ENCODE assay signal across 13 mouse cellular contexts in the genomic region with DNA sequence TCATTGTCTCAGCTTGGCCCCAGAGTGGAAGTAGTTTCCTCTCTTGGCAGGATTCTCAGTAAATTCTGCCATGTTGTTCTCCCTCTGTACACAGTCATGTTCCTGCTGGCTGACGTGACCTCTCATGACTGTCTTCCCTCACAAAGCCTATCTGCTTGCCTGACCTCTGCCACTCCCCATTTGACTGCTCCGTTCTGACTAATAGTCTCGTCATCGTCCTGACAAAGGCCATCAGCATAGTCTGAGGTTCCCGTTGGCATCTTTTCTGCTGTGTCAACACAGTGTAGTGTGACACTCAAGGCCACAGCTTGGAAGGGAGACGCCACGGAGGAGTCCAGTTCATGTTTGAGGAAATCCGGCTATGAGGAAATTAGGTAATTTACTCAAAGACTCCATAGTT. TPM values are rescaled to one million over a fixed set of nuclear protein-coding genes. Genes with fewer than 3 reads are reported as not detected.
DNase-seq lines count a peak whose midpoint lies in the region; ATAC-seq and TF ChIP-seq lines count a peak whose summit lies in the region.
"Had no signal": no experiment of that assay in that cellular context is flagged by ENCODE, and none has a peak within 500 bp of the region (broad histone marks: within the 10 kb centered on the region; RNA-seq: fewer than 3 reads in every experiment).

No protein-coding gene starts in this region.

- H3K36me3 ChIP-seq in heart, embryonic 12.5 days = no peaks in the 10 kb centered on the region
- no peaks in the 10 kb centered on the region for H3K36me3 ChIP-seq in liver, embryonic 14.5 days (replicated peaks; ENCODE audit: control insufficient read depth, insufficient read depth, low read depth)
- H3K36me3 ChIP-seq in stomach, embryonic 15.5 days = no peaks in the 10 kb centered on the region
- no peaks in the 10 kb centered on the region for H3K36me3 ChIP-seq in hindbrain, embryonic 14.5 days (replicated peaks; ENCODE audit: control insufficient read depth, insufficient read depth)
- H3K36me3 ChIP-seq: neural tube, embryonic 13.5 days had no signal

- no peak overlapping the region for H3K27ac ChIP-seq in heart, embryonic 12.5 days (ENCODE audit: poor library complexity, severe bottlenecking)
- no peak overlapping the region for H3K27ac ChIP-seq in liver, embryonic 14.5 days
- H3K27ac ChIP-seq in stomach, embryonic 15.5 days = 0 out of 2 replicates have a peak overlapping the region, but pooled peaks have one; percentile 11
- H3K27ac ChIP-seq in layer of hippocampus, adult 2 months = no peak overlapping the region
- no peak overlapping the region for H3K27ac ChIP-seq in hindbrain, embryonic 14.5 days
- H3K27ac ChIP-seq: neural tube, embryonic 13.5 days had no signal

- no peaks in the 10 kb centered on the region for H3K27me3 ChIP-seq in heart, embryonic 12.5 days (replicated peaks)
- no peaks in the 10 kb centered on the region for H3K27me3 ChIP-seq in liver, embryonic 14.5 days (ENCODE audit: control insufficient read depth, insufficient read depth, low read length)
- H3K27me3 ChIP-seq in stomach, embryonic 15.5 days (replicated peaks) = no peaks in the 10 kb centered on the region
- H3K27me3 ChIP-seq in hindbrain, embryonic 14.5 days (ENCODE audit: control insufficient read depth, insufficient read depth, low read length) = no peaks in the 10 kb centered on the region
- H3K27me3 ChIP-seq: neural tube, embryonic 13.5 days had no signal

- H3K4me2 ChIP-seq in heart, embryonic 12.5 days = no peak overlapping the region
- no peak overlapping the region for H3K4me2 ChIP-seq in liver, embryonic 14.5 days (ENCODE audit: low read depth)
- H3K4me2 ChIP-seq in stomach, embryonic 15.5 days = no peak overlapping the region
- no peak overlapping the region for H3K4me2 ChIP-seq in hindbrain, embryonic 14.5 days (replicated peaks)
- H3K4me2 ChIP-seq: neural tube, embryonic 13.5 days had no signal

- H3K4me3 ChIP-seq in heart, embryonic 12.5 days = no peak overlapping the region
- H3K4me3 ChIP-seq in liver, embryonic 14.5 days (ENCODE audit: insufficient read depth in 1 of 2, low read depth in 2 of 2, low read length in 2 of 2) = no peak overlapping the region
- H3K4me3 ChIP-seq in stomach, embryonic 15.5 days (replicated peaks) = no peak overlapping the region
- no peak overlapping the region for H3K4me3 ChIP-seq in layer of hippocampus, adult 2 months
- H3K4me3 ChIP-seq in hindbrain, embryonic 14.5 days (replicated peaks; ENCODE audit: low read length) = no peak overlapping the region
- H3K4me3 ChIP-seq: neural tube, embryonic 13.5 days had no signal

- no peak overlapping the region for H3K9ac ChIP-seq in heart, embryonic 12.5 days
- H3K9ac ChIP-seq in liver, embryonic 14.5 days (replicated peaks) = no peak overlapping the region
- H3K9ac ChIP-seq in stomach, embryonic 15.5 days = no peak overlapping the region
- H3K9ac ChIP-seq in hindbrain, embryonic 14.5 days = no peak overlapping the region
- H3K9ac ChIP-seq: forebrain, postnatal 0 days; neural tube, embryonic 13.5 days had no signal

- no peak for TF ChIP-seq CTCF in liver, embryonic 14.5 days (IDR thresholded peaks at IDR 0.05; ENCODE audit: low read depth)
- TF ChIP-seq CTCF in layer of hippocampus, adult 2 months (conservative IDR thresholded peaks at IDR 0.05) = no peak

- 43% methylated on average over 8 of the region's 8 CpGs for WGBS in heart, embryonic 12.5 days
- WGBS in liver, embryonic 14.5 days (ENCODE audit: insufficient replicate concordance) = 57% methylated on average over 8 of the region's 8 CpGs
- 44% methylated on average over 8 of the region's 8 CpGs for whole genome bisulfite sequencing in stomach, embryonic 15.5 days
- WGBS in hindbrain, embryonic 14.5 days = 46% methylated on average over 8 of the region's 8 CpGs

- 0 out of 2 replicates have a peak, but pooled peaks have one; percentile 25 for ATAC-seq in heart, embryonic 12.5 days (ENCODE audit: insufficient number of reproducible peaks, low FRiP score)
- ATAC-seq in liver, embryonic 14.5 days (ENCODE audit: insufficient read depth) = peak; percentile 49
- ATAC-seq in stomach, embryonic 15.5 days (ENCODE audit: insufficient read depth, low FRiP score, low read depth) = peak; percentile 51
- ATAC-seq in hindbrain, embryonic 14.5 days (ENCODE audit: low FRiP score) = no peak
- ATAC-seq: forebrain, postnatal 0 days had no signal

- no peak for TF ChIP-seq EP300 in liver, embryonic 14.5 days (IDR thresholded peaks at IDR 0.05; ENCODE audit: low read depth)

- DNase-seq in retina, postnatal 1 day = peak; percentile 12
- DNase-seq in retina, embryonic 14.5 days (ENCODE audit: low spot score) = no peak
- DNase-seq in liver, embryonic 14.5 days (ENCODE audit: low read depth in 3 of 3, low spot score in 3 of 3) = no peak
- no peak for DNase-seq in layer of hippocampus, adult 2 months (ENCODE audit: low spot score in 2 of 2)
- DNase-seq in left cerebral cortex, postnatal 4 days = no peak
- DNase-seq in hindbrain, embryonic 14.5 days (ENCODE audit: low spot score) = no peak
- DNase-seq: cerebellum, adult 9-11 months; forebrain, postnatal 0 days had no signal

- no peaks in the 10 kb centered on the region for H3K9me3 ChIP-seq in heart, embryonic 12.5 days (replicated peaks)
- no peaks in the 10 kb centered on the region for H3K9me3 ChIP-seq in liver, embryonic 14.5 days (ENCODE audit: control insufficient read depth, low read length)
- H3K9me3 ChIP-seq in stomach, embryonic 15.5 days = no peaks in the 10 kb centered on the region
- no peaks in the 10 kb centered on the region for H3K9me3 ChIP-seq in hindbrain, embryonic 14.5 days (ENCODE audit: control insufficient read depth, low read length)
- H3K9me3 ChIP-seq: neural tube, embryonic 13.5 days had no signal

- peaks cover 4% of the 10 kb centered on the region; the same call in 1 of the 2 replicates for H3K4me1 ChIP-seq in heart, embryonic 12.5 days (replicated peaks)
- H3K4me1 ChIP-seq in liver, embryonic 14.5 days (replicated peaks; ENCODE audit: control insufficient read depth in 2 of 2, insufficient read depth in 2 of 2, low read length in 1 of 2) = peaks cover 0 to 17% of the 10 kb centered on the region in 2 experiments; a peak in 3 of 4 replicates
- no peaks in the 10 kb centered on the region for H3K4me1 ChIP-seq in stomach, embryonic 15.5 days
- peaks cover 3% of the 10 kb centered on the region; the same call in 1 of the 2 replicates for H3K4me1 ChIP-seq in hindbrain, embryonic 14.5 days (replicated peaks; ENCODE audit: control insufficient read depth, insufficient read depth, low read length)
- H3K4me1 ChIP-seq: neural tube, embryonic 13.5 days had no signal

- intact Hi-C loops in left cerebral cortex, postnatal 4 days (cut with DNase I) = no loop called here

RNA-seq across cellular contexts. Expression of gene Gucy2g, which starts 8.9 kb away (rescaled TPM):
- 0.04 TPM in 1 of 2 replicates, not detected in the other for polyA plus RNA-seq in heart, embryonic 12.5 days (2016; fragmentation: Nextera tagmentation; extraction: Ambion mirVana)
- 0.01 and 0.03 TPM in 2 replicates for polyA plus RNA-seq in liver, embryonic 14.5 days (2012; rRNA removed)
- polyA plus RNA-seq in liver, embryonic 14.5 days (2014; fragmentation: Nextera tagmentation; extraction: Ambion mirVana) = not detected in 2 replicates
- polyA plus RNA-seq in stomach, embryonic 15.5 days (2015; fragmentation: Nextera tagmentation; extraction: Ambion mirVana) = 0.05 and 0.08 TPM in 2 replicates
- total RNA-seq in layer of hippocampus, adult 2 months (2021) = 1 to 10 TPM in 1 of 2 experiments, under 1 TPM in 1; 0.69 to 1.0 TPM
- total RNA-seq in left cerebral cortex, postnatal 4 days (2021) = under 1 TPM; 0.80 to 0.83 TPM
- polyA plus RNA-seq in hindbrain, embryonic 14.5 days (2014; fragmentation: Nextera tagmentation; extraction: Ambion mirVana) = 0.08 and 0.09 TPM in 2 replicates
- polyA plus RNA-seq: neural tube, embryonic 13.5 days had no signal

RNA-seq across cellular contexts. Expression of gene Acsl5, which starts 19.6 kb away (rescaled TPM):
- polyA plus RNA-seq in heart, embryonic 12.5 days (2016; fragmentation: Nextera tagmentation; extraction: Ambion mirVana) = 40.7 and 44.0 TPM in 2 replicates
- polyA plus RNA-seq in liver, embryonic 14.5 days (2012; rRNA removed) = 35.2 and 50.3 TPM in 2 replicates
- polyA plus RNA-seq in liver, embryonic 14.5 days (2014; fragmentation: Nextera tagmentation; extraction: Ambion mirVana) = 117 and 126 TPM in 2 replicates
- polyA plus RNA-seq in stomach, embryonic 15.5 days (2015; fragmentation: Nextera tagmentation; extraction: Ambion mirVana) = 115 and 116 TPM in 2 replicates
- total RNA-seq in layer of hippocampus, adult 2 months (2021) = 10 to 100 TPM; 33.6 to 42.2 TPM
- 10 to 100 TPM; 25.2 to 27.3 TPM for total RNA-seq in left cerebral cortex, postnatal 4 days (2021)
- polyA plus RNA-seq in hindbrain, embryonic 14.5 days (2014; fragmentation: Nextera tagmentation; extraction: Ambion mirVana) = 17.3 and 23.4 TPM in 2 replicates

RNA-seq across cellular contexts. Expression of gene Tectb, which starts 51.6 kb away (rescaled TPM):
- polyA plus RNA-seq in heart, embryonic 12.5 days (2016; fragmentation: Nextera tagmentation; extraction: Ambion mirVana) = not detected in 2 replicates
- 0.01 and 0.08 TPM in 2 replicates for polyA plus RNA-seq in liver, embryonic 14.5 days (2012; rRNA removed)
- polyA plus RNA-seq in liver, embryonic 14.5 days (2014; fragmentation: Nextera tagmentation; extraction: Ambion mirVana) = 0.23 TPM in 1 of 2 replicates, not detected in the other
- polyA plus RNA-seq in stomach, embryonic 15.5 days (2015; fragmentation: Nextera tagmentation; extraction: Ambion mirVana) = not detected in 2 replicates
- under 1 TPM in 1 of 2 experiments, not detected in 1; 0.15 TPM for total RNA-seq in layer of hippocampus, adult 2 months (2021)
- total RNA-seq in left cerebral cortex, postnatal 4 days (2021) = not detected
- polyA plus RNA-seq in hindbrain, embryonic 14.5 days (2014; fragmentation: Nextera tagmentation; extraction: Ambion mirVana) = 0.37 TPM in 1 of 2 replicates, not detected in the other
- total RNA-seq: forebrain, postnatal 0 days; left cerebral cortex, postnatal 36 days; MEL had no signal
